Mouse (Mus musculus) heart, embryonic 14.5 days (tissue): ENCODE results near the gene Per1. TPM values are rescaled to one million over a fixed set of nuclear protein-coding genes. Genes with fewer than 3 reads are reported as not detected.

Source experiments
- ATAC-seq: fragments of 200-750 bp; cut with Nextera tagmentation; 2 replicates; pipeline ENCODE4 v1.8.0; 2017; ENCODE audit warnings: low read depth, moderate TSS enrichment; ENCODE audit not compliant: insufficient number of reproducible peaks, insufficient read depth, low FRiP score
- H3K27ac ChIP-seq, 2 experiments: fragments of 200-500 bp in 1 of 2; fragments of 300-500 bp in 1 of 2; sonication (generic) in 1 of 2; replicated peaks in 1 of 2; 2 replicates each; pipeline ENCODE4 v1.5.1; 2012 to 2014; ENCODE audit warnings: low read depth in 2 of 2, low read length in 2 of 2, control low read depth in 1 of 2, mild to moderate bottlenecking in 1 of 2, mixed read lengths in 1 of 2; ENCODE audit not compliant: control insufficient read depth in 1 of 2, insufficient read depth in 1 of 2
- H3K27me3 ChIP-seq: fragments of 300-500 bp; sonication (generic); 2 replicates; pipeline ENCODE4 v1.6.1; 2014; ENCODE audit warnings: mild to moderate bottlenecking, low read length, control low read depth; ENCODE audit not compliant: control insufficient read depth, insufficient read depth
- H3K36me3 ChIP-seq: fragments of 300-500 bp; sonication (generic); 2 replicates; pipeline ENCODE4 v1.6.1; 2014; ENCODE audit warnings: mild to moderate bottlenecking, control low read depth, low read length, mixed read lengths; ENCODE audit not compliant: control insufficient read depth, insufficient read depth
- H3K4me1 ChIP-seq, 2 experiments: fragments of 200-500 bp in 1 of 2; fragments of 300-500 bp in 1 of 2; sonication (generic) in 1 of 2; 2 replicates each; pipeline ENCODE4 v1.6.1; 2012 to 2014; ENCODE audit warnings: low read length in 2 of 2, control low read depth in 1 of 2, mixed read lengths in 1 of 2; ENCODE audit not compliant: control insufficient read depth in 2 of 2, insufficient read depth in 2 of 2
- H3K4me2 ChIP-seq: fragments of 300-500 bp; sonication (generic); 2 replicates; pipeline ENCODE4 v1.6.1; 2014; ENCODE audit warnings: mild to moderate bottlenecking, low read length
- H3K4me3 ChIP-seq, 2 experiments: fragments of 200-500 bp in 1 of 2; fragments of 300-500 bp in 1 of 2; sonication (generic) in 1 of 2; 2 replicates each; pipeline ENCODE4 v1.5.1; 2012 to 2014; ENCODE audit warnings: low read length in 2 of 2, mild to moderate bottlenecking in 2 of 2, control low read depth in 1 of 2, low read depth in 1 of 2, moderate library complexity in 1 of 2; ENCODE audit not compliant: control insufficient read depth in 1 of 2, insufficient read depth in 1 of 2
- H3K9ac ChIP-seq: fragments of 300-500 bp; sonication (generic); 2 replicates; pipeline ENCODE4 v1.6.1; 2014; ENCODE audit warnings: mild to moderate bottlenecking, low read length
- H3K9me3 ChIP-seq: fragments of 300-500 bp; sonication (generic); 2 replicates; pipeline ENCODE4 v1.6.1; 2016; ENCODE audit warnings: low read length, control low read depth; ENCODE audit not compliant: control insufficient read depth
- WGBS: fragments of 180-500 bp; shearing (Covaris S2); extraction: QIAGEN DNeasy Blood & Tissue Kit; methylation state at CpG from one replicate; pipeline ENCODE4 v1.1.7; 2014; 5-methylcytosine and 5-hydroxymethylcytosine counted together
- polyA plus RNA-seq: library from polyadenylated mRNA; unstranded; fragments of >200 nt; fragmentation: Nextera tagmentation; extraction: Ambion mirVana; gene quantifications from 2 replicates; pipeline ENCODE4 v1.2.1, GENCODE M21; 2014

Gene Per1
- polyA plus RNA-seq, 1 experiment from 2014 or later: 16.0 TPM

- 3% methylated on average over 27 of the region's 27 CpGs for WGBS
Observed at GRCm38 (mm10) chr11:69120221-69121000, 25.4 kb downstream of the Per1 start, which contains the start of gene Hes7. Hes7 (plus strand) TSS chr11:69120404.

GRCm38 (mm10) chr11:69121001-69121740 lies 26.2 kb downstream of the Per1 start:
- Histone ChIP-seq H3K9me3 (no peaks in the 10 kb centered on the region), H3K36me3 (no peaks in the 10 kb centered on the region), H3K27me3 (no peaks in the 10 kb centered on the region), H3K27ac (peak overlapping the region in 1 of 2 experiments; percentile 80; a peak in 2 of 4 replicates), H3K9ac (peak overlapping the region; percentile 77), H3K4me3 (peak overlapping the region; percentile 70 to 73), H3K4me2 (peak overlapping the region; percentile 84), H3K4me1 (peaks cover 10 to 34% of the 10 kb centered on the region in 2 experiments)
- WGBS: 1% methylated on average over 33 of the region's 33 CpGs
- ATAC-seq: no peak

More at GRCm38 (mm10) chr11:69120221-69121000, 25.4 kb downstream of the Per1 start, which contains the start of gene Hes7:
- Histone ChIP-seq H3K4me2 (peak within 1 kb of the TSS; percentile 84), H3K27me3 (no peaks in the 10 kb centered on the region), H3K9ac (peak within 1 kb of the TSS; percentile 84), H3K9me3 (no peaks in the 10 kb centered on the region), H3K27ac (peak within 1 kb of the TSS in 1 of 2 experiments; percentile 80; a peak in 1 of 4 replicates), H3K4me3 (peak within 1 kb of the TSS; percentile 70 to 73), H3K36me3 (no peaks in the 10 kb centered on the region), H3K4me1 (peaks cover 10 to 28% of the 10 kb centered on the region in 2 experiments)
- ATAC-seq: no peak

GRCm38 (mm10) chr11:69121741-69122335 lies 26.8 kb downstream of the Per1 start:
- no peak for ATAC-seq
- H3K27me3 ChIP-seq: no peaks in the 10 kb centered on the region
- H3K27ac ChIP-seq: peak overlapping the region; percentile 80 to 89; a peak in 3 of 4 replicates
- H3K36me3 ChIP-seq: no peaks in the 10 kb centered on the region
- peaks cover 10 to 35% of the 10 kb centered on the region in 2 experiments for H3K4me1 ChIP-seq
- no peaks in the 10 kb centered on the region for H3K9me3 ChIP-seq
- H3K4me3 ChIP-seq: peak overlapping the region; percentile 70 to 73
- WGBS: under 1% methylated on average over 32 of the region's 32 CpGs
- peak overlapping the region; percentile 84 for H3K4me2 ChIP-seq
- peak overlapping the region; percentile 77 for H3K9ac ChIP-seq

GRCm38 (mm10) chr11:69122336-69122951 lies 27.4 kb downstream of the Per1 start, which contains the start of gene 9130213A22Rik:
9130213A22Rik (minus strand) TSS chr11:69122589.
- Histone ChIP-seq H3K9ac (peak within 1 kb of the TSS; percentile 77), H3K4me2 (peak within 1 kb of the TSS; percentile 84), H3K4me3 (peak within 1 kb of the TSS; percentile 70 to 73), H3K27ac (peak within 1 kb of the TSS; percentile 80 to 89), H3K9me3 (no peaks in the 10 kb centered on the region), H3K27me3 (no peaks in the 10 kb centered on the region), H3K36me3 (no peaks in the 10 kb centered on the region), H3K4me1 (peaks cover 13 to 33% of the 10 kb centered on the region in 2 experiments)
- peak; percentile 63 for ATAC-seq
- under 1% methylated on average over 66 of the region's 66 CpGs for WGBS

GRCm38 (mm10) chr11:69123056-69123692 lies 28.2 kb downstream of the Per1 start:
- no peaks in the 10 kb centered on the region for H3K36me3 ChIP-seq
- ATAC-seq: peak; percentile 4
- peaks cover 13 to 35% of the 10 kb centered on the region in 2 experiments for H3K4me1 ChIP-seq
- H3K9me3 ChIP-seq: no peaks in the 10 kb centered on the region
- H3K4me2 ChIP-seq: peak overlapping the region; percentile 84
- whole genome bisulfite sequencing: under 1% methylated on average over 29 of the region's 29 CpGs
- peak overlapping the region; percentile 70 to 73 for H3K4me3 ChIP-seq
- peak overlapping the region; percentile 82 for H3K27ac ChIP-seq
- no peaks in the 10 kb centered on the region for H3K27me3 ChIP-seq
- peak overlapping the region; percentile 77 for H3K9ac ChIP-seq

GRCm38 (mm10) chr11:69123693-69124497 lies 28.9 kb downstream of the Per1 start:
- Histone ChIP-seq H3K27me3 (no peaks in the 10 kb centered on the region), H3K4me2 (peak overlapping the region; percentile 84), H3K9ac (peak overlapping the region; percentile 77), H3K36me3 (no peaks in the 10 kb centered on the region), H3K4me1 (peaks cover 12 to 33% of the 10 kb centered on the region in 2 experiments), H3K4me3 (peak overlapping the region; percentile 70 to 73), H3K9me3 (no peaks in the 10 kb centered on the region), H3K27ac (peak overlapping the region; percentile 82)
- WGBS: under 1% methylated on average over 31 of the region's 31 CpGs
- ATAC-seq: peak; percentile 24; the same call in 1 of the 2 replicates
